Mouse (Mus musculus): ENCODE data around the gene Lsg1. TPM values are rescaled to one million over a fixed set of nuclear protein-coding genes. Genes with fewer than 3 reads are reported as not detected.

Gene Lsg1
- total RNA-seq (2014; rRNA removed) (20.4 and 27.7 TPM in 2 replicates), polyA plus RNA-seq (2015; fragmentation: Nextera tagmentation; extraction: Ambion mirVana) (40.8 and 41.4 TPM in 2 replicates)

- WGBS: 3% methylated on average over 35 of the region's 35 CpGs
- peak within 1 kb of the TSS; percentile 85 for H3K4me2 ChIP-seq (ENCODE audit: low read depth)
Measured at GRCm38 (mm10) chr16:30587494-30588327, at the start of gene Lsg1. Gene Lsg1 (minus strand): TSS chr16:30587592.

DNA sequence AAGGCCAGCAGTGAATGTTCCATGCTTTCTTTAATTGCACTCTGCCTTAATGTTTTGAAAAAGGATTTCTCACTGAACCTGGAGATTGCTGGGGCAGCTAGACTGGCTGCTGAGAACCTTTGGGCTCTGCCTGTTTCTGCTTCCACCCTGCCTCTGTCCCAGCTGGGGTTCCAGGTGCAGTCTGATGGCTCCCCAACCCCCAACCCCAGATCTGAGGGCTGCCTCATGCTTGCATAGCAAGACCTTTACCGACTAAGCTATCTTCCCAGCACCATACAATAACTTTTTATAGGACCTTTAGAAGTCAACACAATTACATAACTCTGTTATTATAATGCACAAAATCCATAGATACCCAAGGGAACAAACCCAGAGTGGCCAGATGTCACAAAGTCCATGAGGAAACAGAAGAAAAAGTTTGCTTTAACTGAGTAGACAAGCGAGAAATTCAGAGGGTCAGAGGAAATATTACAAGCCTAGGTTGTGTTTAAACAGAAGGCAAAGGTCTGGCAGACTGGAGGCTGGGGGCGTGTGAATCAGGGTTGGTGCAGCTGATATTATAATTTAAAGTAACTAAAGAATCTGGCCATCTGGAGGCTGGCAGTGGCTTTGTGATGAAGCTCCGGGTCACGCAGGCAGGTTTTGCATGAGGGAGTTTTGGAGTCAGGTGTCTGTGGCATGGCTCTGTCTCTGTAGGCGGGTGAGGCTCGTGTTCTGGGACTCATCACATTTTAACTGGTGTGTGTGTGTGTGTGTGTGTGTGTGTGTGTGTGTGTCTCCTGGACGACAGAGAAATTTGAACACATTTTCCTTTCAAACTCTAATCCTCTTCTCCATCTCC is 46.7 kb upstream of the Lsg1 start:
- WGBS: 76% methylated on average over 8 of the region's 8 CpGs
- no peak for TF ChIP-seq CTCF (IDR thresholded peaks at IDR 0.05; ENCODE audit: low read depth)

More at GRCm38 (mm10) chr16:30587494-30588327, at the start of gene Lsg1:
- peak within 1 kb of the TSS; percentile 61 for H3K9ac ChIP-seq
- peak; percentile 68 for TF ChIP-seq CTCF (IDR thresholded peaks at IDR 0.05; ENCODE audit: low read depth)
- H3K36me3 ChIP-seq (ENCODE audit: insufficient read depth): peaks cover 21% of the 10 kb centered on the region
- no peaks in the 10 kb centered on the region; the same call in 1 of the 2 replicates for H3K27me3 ChIP-seq (ENCODE audit: insufficient read depth, low read length)
- DNase-seq (peak; percentile 98), ATAC-seq (peak; percentile 97)
- H3K4me3 ChIP-seq (ENCODE audit: low read depth, low read length): peak within 1 kb of the TSS; percentile 80
- H3K9me3 ChIP-seq (ENCODE audit: low read length): no peaks in the 10 kb centered on the region
- peak within 1 kb of the TSS; percentile 79 for H3K27ac ChIP-seq (ENCODE audit: low read depth, low read length)
- H3K4me1 ChIP-seq (ENCODE audit: insufficient read depth): 0 out of 2 replicates have a peak, but pooled peaks cover 4% of the 10 kb centered on the region

DNA sequence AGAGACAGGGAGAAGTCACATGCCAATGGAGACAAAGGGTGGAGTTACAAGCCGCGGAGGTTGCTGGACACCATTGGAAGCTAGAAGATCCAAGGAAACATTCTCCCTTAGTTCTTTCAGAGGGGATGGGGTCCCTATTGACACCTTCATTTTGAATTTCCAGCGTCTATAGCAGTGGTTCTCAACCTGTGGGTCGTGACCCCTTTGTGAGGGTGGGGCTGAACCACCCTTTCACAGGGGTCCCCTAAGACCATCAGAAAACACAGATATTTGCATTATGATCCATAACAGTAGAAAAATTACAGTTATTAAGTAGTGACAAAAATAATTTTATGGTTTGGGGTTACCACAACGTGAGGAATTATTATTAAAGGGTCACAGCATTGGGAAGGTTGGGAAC is 42.1 kb upstream of the Lsg1 start:
- no peak for TF ChIP-seq CTCF (IDR thresholded peaks at IDR 0.05; ENCODE audit: low read depth)
- ATAC-seq (no peak), DNase-seq (no peak)
- 92% methylated on average over 5 of the region's 5 CpGs for WGBS
- H3K4me1 ChIP-seq (ENCODE audit: insufficient read depth): no peaks in the 10 kb centered on the region
- H3K27ac ChIP-seq (ENCODE audit: low read depth, low read length): no peak overlapping the region
- no peak overlapping the region for H3K4me2 ChIP-seq (ENCODE audit: low read depth)
- H3K9me3 ChIP-seq (ENCODE audit: low read length): no peaks in the 10 kb centered on the region
- H3K4me3 ChIP-seq (ENCODE audit: low read depth, low read length): no peak overlapping the region
- H3K27me3 ChIP-seq (ENCODE audit: insufficient read depth, low read length): no peaks in the 10 kb centered on the region
- no peaks in the 10 kb centered on the region for H3K36me3 ChIP-seq (ENCODE audit: insufficient read depth)
- no peak overlapping the region for H3K9ac ChIP-seq

More for the DNA sequence above, 46.7 kb upstream of the Lsg1 start:
- ATAC-seq (no peak), DNase-seq (no peak)
- Histone ChIP-seq H3K9ac (no peak overlapping the region), H3K36me3 (ENCODE audit: insufficient read depth) (no peaks in the 10 kb centered on the region), H3K27me3 (ENCODE audit: insufficient read depth, low read length) (no peaks in the 10 kb centered on the region), H3K4me2 (ENCODE audit: low read depth) (no peak overlapping the region), H3K27ac (ENCODE audit: low read depth, low read length) (no peak overlapping the region), H3K4me1 (ENCODE audit: insufficient read depth) (no peaks in the 10 kb centered on the region), H3K4me3 (ENCODE audit: low read depth, low read length) (no peak overlapping the region), H3K9me3 (ENCODE audit: low read length) (no peaks in the 10 kb centered on the region)

- H3K27me3 ChIP-seq (ENCODE audit: insufficient read depth, low read length): no peaks in the 10 kb centered on the region
- H3K36me3 ChIP-seq (ENCODE audit: insufficient read depth): no peaks in the 10 kb centered on the region
- H3K9me3 ChIP-seq (ENCODE audit: low read length): no peaks in the 10 kb centered on the region
- TF ChIP-seq CTCF (IDR thresholded peaks at IDR 0.05; ENCODE audit: low read depth): no peak
- H3K27ac ChIP-seq (ENCODE audit: low read depth, low read length): no peak overlapping the region
- no peak for DNase-seq
- no peak overlapping the region for H3K9ac ChIP-seq
- WGBS: 29% methylated on average over 6 of the region's 6 CpGs
- no peak overlapping the region for H3K4me2 ChIP-seq (ENCODE audit: low read depth)
- no peak for ATAC-seq
- H3K4me3 ChIP-seq (ENCODE audit: low read depth, low read length): no peak overlapping the region
- H3K4me1 ChIP-seq (ENCODE audit: insufficient read depth): no peaks in the 10 kb centered on the region
Measured at GRCm38 (mm10) chr16:30628401-30628800, 41.0 kb upstream of the Lsg1 start.

GRCm38 (mm10) chr16:30627586-30628337 is 40.4 kb upstream of the Lsg1 start:
- no peak overlapping the region for H3K27ac ChIP-seq (ENCODE audit: low read depth, low read length)
- no peaks in the 10 kb centered on the region for H3K27me3 ChIP-seq (ENCODE audit: insufficient read depth, low read length)
- no peak for DNase-seq
- no peak overlapping the region for H3K4me2 ChIP-seq (ENCODE audit: low read depth)
- no peaks in the 10 kb centered on the region for H3K4me1 ChIP-seq (ENCODE audit: insufficient read depth)
- whole genome bisulfite sequencing: 65% methylated on average over 11 of the region's 11 CpGs
- H3K9me3 ChIP-seq (ENCODE audit: low read length): no peaks in the 10 kb centered on the region
- TF ChIP-seq CTCF (IDR thresholded peaks at IDR 0.05; ENCODE audit: low read depth): no peak
- H3K9ac ChIP-seq: no peak overlapping the region
- no peak overlapping the region for H3K4me3 ChIP-seq (ENCODE audit: low read depth, low read length)
- no peak for ATAC-seq
- H3K36me3 ChIP-seq (ENCODE audit: insufficient read depth): no peaks in the 10 kb centered on the region

GRCm38 (mm10) chr16:30624640-30625039 is 37.2 kb upstream of the Lsg1 start:
- 61% methylated on average over 2 of the region's 2 CpGs for WGBS

More at GRCm38 (mm10) chr16:30624640-30625039, 37.2 kb upstream of the Lsg1 start:
- no peak for TF ChIP-seq CTCF (IDR thresholded peaks at IDR 0.05; ENCODE audit: low read depth)
- H3K27me3 ChIP-seq (ENCODE audit: insufficient read depth, low read length): no peaks in the 10 kb centered on the region
- H3K27ac ChIP-seq (ENCODE audit: low read depth, low read length): no peak overlapping the region
- no peaks in the 10 kb centered on the region for H3K36me3 ChIP-seq (ENCODE audit: insufficient read depth)
- no peak for ATAC-seq
- no peak for DNase-seq
- no peak overlapping the region for H3K9ac ChIP-seq
- H3K4me3 ChIP-seq (ENCODE audit: low read depth, low read length): no peak overlapping the region
- H3K4me1 ChIP-seq (ENCODE audit: insufficient read depth): no peaks in the 10 kb centered on the region
- H3K9me3 ChIP-seq (ENCODE audit: low read length): no peaks in the 10 kb centered on the region
- no peak overlapping the region for H3K4me2 ChIP-seq (ENCODE audit: low read depth)

All from forebrain, postnatal 0 days (tissue).